Mouse (Mus musculus): ENCODE measurements around the gene Ctsw.
A peak's percentile ranks its signal among the peaks of the same experiment; 100 is the strongest.

The Ctsw gene

GRCm38 (mm10) chr19:5487768-5488550 lies 19.7 kb upstream of the Ctsw start, which contains the start of gene Mus81:
Gene Mus81, minus strand, starts transcription at chr19:5488402.
- DNase-seq (ENCODE audit: low read depth, low spot score) = peak; percentile 88

- DNase-seq (ENCODE audit: low read depth, low spot score) = no peak
Measured at GRCm38 (mm10) chr19:5486771-5487170, 18.5 kb upstream of the Ctsw start.

GRCm38 (mm10) chr19:5486286-5486685 lies 18.0 kb upstream of the Ctsw start:
- no peak for DNase-seq (ENCODE audit: low read depth, low spot score)

- no peak for DNase-seq (ENCODE audit: low read depth, low spot score)
Measured at GRCm38 (mm10) chr19:5485821-5486220, 17.5 kb upstream of the Ctsw start.

- DNase-seq (ENCODE audit: low read depth, low spot score) = no peak
Measured at GRCm38 (mm10) chr19:5485371-5485770, 17.1 kb upstream of the Ctsw start.

- no peak for DNase-seq (ENCODE audit: low read depth, low spot score)
Measured at GRCm38 (mm10) chr19:5484496-5484895, 16.2 kb upstream of the Ctsw start.

GRCm38 (mm10) chr19:5483386-5484359 lies 15.4 kb upstream of the Ctsw start:
- DNase-seq (ENCODE audit: low read depth, low spot score) = no peak

- DNase-seq (ENCODE audit: low read depth, low spot score) = no peak
Measured at GRCm38 (mm10) chr19:5481398-5481797, 13.1 kb upstream of the Ctsw start.

- DNase-seq (ENCODE audit: low read depth, low spot score) = no peak
Measured at GRCm38 (mm10) chr19:5480016-5480415, 11.7 kb upstream of the Ctsw start.

- DNase-seq (ENCODE audit: low read depth, low spot score) = no peak
Measured at GRCm38 (mm10) chr19:5477668-5478300, 9.5 kb upstream of the Ctsw start.

- DNase-seq (ENCODE audit: low read depth, low spot score) = no peak
Measured at GRCm38 (mm10) chr19:5477004-5477667, 8.8 kb upstream of the Ctsw start.

GRCm38 (mm10) chr19:5475069-5475714 lies 6.9 kb upstream of the Ctsw start:
- no peak for DNase-seq (ENCODE audit: low read depth, low spot score)

GRCm38 (mm10) chr19:5474281-5475068 lies 6.2 kb upstream of the Ctsw start:
- no peak for DNase-seq (ENCODE audit: low read depth, low spot score)

GRCm38 (mm10) chr19:5473720-5474119 lies 5.4 kb upstream of the Ctsw start, which contains the start of gene Efemp2:
Gene Efemp2, plus strand, starts transcription at chr19:5473954.
- DNase-seq (ENCODE audit: low read depth, low spot score) = no peak

- no peak for DNase-seq (ENCODE audit: low read depth, low spot score)
Measured at GRCm38 (mm10) chr19:5472857-5473256, 4.5 kb upstream of the Ctsw start.

- no peak for DNase-seq (ENCODE audit: low read depth, low spot score)
Measured at GRCm38 (mm10) chr19:5471846-5472245, 3.5 kb upstream of the Ctsw start.

GRCm38 (mm10) chr19:5466916-5467500 lies 1.3 kb downstream of the Ctsw start:
- DNase-seq (ENCODE audit: low read depth, low spot score) = no peak

- DNase-seq (ENCODE audit: low read depth, low spot score) = no peak
Measured at GRCm38 (mm10) chr19:5465037-5465436, 3.3 kb downstream of the Ctsw start.

- no peak for DNase-seq (ENCODE audit: low read depth, low spot score)
Measured at GRCm38 (mm10) chr19:5463791-5464562, 4.3 kb downstream of the Ctsw start.
